Mouse (Mus musculus): Measurements from ENCODE around the gene Dcun1d3. TPM values are rescaled to one million over a fixed set of nuclear protein-coding genes. Genes with fewer than 3 reads are reported as not detected.
A peak's percentile ranks its signal among the peaks of the same experiment; 100 is the strongest.

Dcun1d3 gene
- polyA plus RNA-seq, 1 experiment = 37.9 TPM

- H3K27me3 ChIP-seq (ENCODE audit: control insufficient read depth, insufficient read depth, low read length, poor library complexity, severe bottlenecking) = no peaks in the 10 kb centered on the region
- H3K9me3 ChIP-seq (replicated peaks; ENCODE audit: control insufficient read depth, insufficient read depth, low read length, poor library complexity, severe bottlenecking) = no peaks in the 10 kb centered on the region
- TF ChIP-seq CTCF (IDR thresholded peaks at IDR 0.05; ENCODE audit: low read depth, low read length) (no peak), EP300 (IDR thresholded peaks at IDR 0.05; ENCODE audit: insufficient read depth, low read depth, low read length) (no peak), POLR2A (IDR thresholded peaks at IDR 0.05; ENCODE audit: insufficient read depth, low read length) (no peak)
- H3K27ac ChIP-seq (ENCODE audit: insufficient read depth, low read length) = peak overlapping the region; percentile 88
- peaks cover 1% of the 10 kb centered on the region for H3K4me1 ChIP-seq (ENCODE audit: control insufficient read depth, insufficient read depth, low read length)
- H3K9ac ChIP-seq (ENCODE audit: low read depth, poor library complexity, severe bottlenecking) = no peak overlapping the region
- H3K4me3 ChIP-seq (ENCODE audit: low read depth, low read length) = no peak overlapping the region
- no peaks in the 10 kb centered on the region for H3K36me3 ChIP-seq (ENCODE audit: control insufficient read depth, insufficient read depth, low read length, poor library complexity, severe bottlenecking)
Observed at GRCm38 (mm10) chr7:119898247-119898856, 2.3 kb upstream of the Dcun1d3 start.

- H3K4me1 ChIP-seq (ENCODE audit: control insufficient read depth, insufficient read depth, low read length) = peaks cover 1% of the 10 kb centered on the region
- H3K27me3 ChIP-seq (ENCODE audit: control insufficient read depth, insufficient read depth, low read length, poor library complexity, severe bottlenecking) = no peaks in the 10 kb centered on the region
- no peaks in the 10 kb centered on the region for H3K9me3 ChIP-seq (replicated peaks; ENCODE audit: control insufficient read depth, insufficient read depth, low read length, poor library complexity, severe bottlenecking)
- H3K27ac ChIP-seq (ENCODE audit: insufficient read depth, low read length) = peak overlapping the region; percentile 88
- H3K4me3 ChIP-seq (ENCODE audit: low read depth, low read length) = no peak overlapping the region
- H3K36me3 ChIP-seq (ENCODE audit: control insufficient read depth, insufficient read depth, low read length, poor library complexity, severe bottlenecking) = no peaks in the 10 kb centered on the region
- TF ChIP-seq POLR2A (IDR thresholded peaks at IDR 0.05; ENCODE audit: insufficient read depth, low read length) (no peak), EP300 (IDR thresholded peaks at IDR 0.05; ENCODE audit: insufficient read depth, low read depth, low read length) (0 out of 2 replicates have a peak, but pooled peaks have one; percentile 24), CTCF (IDR thresholded peaks at IDR 0.05; ENCODE audit: low read depth, low read length) (no peak)
- no peak overlapping the region for H3K9ac ChIP-seq (ENCODE audit: low read depth, poor library complexity, severe bottlenecking)
Observed at GRCm38 (mm10) chr7:119897521-119898109, 1.5 kb upstream of the Dcun1d3 start.

GRCm38 (mm10) chr7:119894818-119895544 is 1.1 kb downstream of the Dcun1d3 start:
- Histone ChIP-seq H3K27ac (ENCODE audit: insufficient read depth, low read length) (peak overlapping the region; percentile 37), H3K4me3 (ENCODE audit: low read depth, low read length) (peak overlapping the region; percentile 90), H3K36me3 (ENCODE audit: control insufficient read depth, insufficient read depth, low read length, poor library complexity, severe bottlenecking) (no peaks in the 10 kb centered on the region; the same call in 1 of the 2 replicates), H3K4me1 (ENCODE audit: control insufficient read depth, insufficient read depth, low read length) (peaks cover 2% of the 10 kb centered on the region), H3K9me3 (replicated peaks; ENCODE audit: control insufficient read depth, insufficient read depth, low read length, poor library complexity, severe bottlenecking) (no peaks in the 10 kb centered on the region), H3K9ac (ENCODE audit: low read depth, poor library complexity, severe bottlenecking) (peak overlapping the region; percentile 95), H3K27me3 (ENCODE audit: control insufficient read depth, insufficient read depth, low read length, poor library complexity, severe bottlenecking) (no peaks in the 10 kb centered on the region)
- TF ChIP-seq POLR2A (IDR thresholded peaks at IDR 0.05; ENCODE audit: insufficient read depth, low read length) (no peak), CTCF (IDR thresholded peaks at IDR 0.05; ENCODE audit: low read depth, low read length) (no peak), EP300 (IDR thresholded peaks at IDR 0.05; ENCODE audit: insufficient read depth, low read depth, low read length) (no peak)

- no peak for TF ChIP-seq EP300 (IDR thresholded peaks at IDR 0.05; ENCODE audit: insufficient read depth, low read depth, low read length)
- TF ChIP-seq POLR2A (IDR thresholded peaks at IDR 0.05; ENCODE audit: insufficient read depth, low read length) = no peak
- TF ChIP-seq CTCF (IDR thresholded peaks at IDR 0.05; ENCODE audit: low read depth, low read length) = no peak
- Histone ChIP-seq H3K4me3 (ENCODE audit: low read depth, low read length) (no peak overlapping the region), H3K27me3 (ENCODE audit: control insufficient read depth, insufficient read depth, low read length, poor library complexity, severe bottlenecking) (no peaks in the 10 kb centered on the region), H3K36me3 (ENCODE audit: control insufficient read depth, insufficient read depth, low read length, poor library complexity, severe bottlenecking) (no peaks in the 10 kb centered on the region; the same call in 1 of the 2 replicates), H3K4me1 (ENCODE audit: control insufficient read depth, insufficient read depth, low read length) (peaks cover 1% of the 10 kb centered on the region), H3K27ac (ENCODE audit: insufficient read depth, low read length) (no peak overlapping the region), H3K9me3 (replicated peaks; ENCODE audit: control insufficient read depth, insufficient read depth, low read length, poor library complexity, severe bottlenecking) (no peaks in the 10 kb centered on the region), H3K9ac (ENCODE audit: low read depth, poor library complexity, severe bottlenecking) (no peak overlapping the region)
Observed at GRCm38 (mm10) chr7:119892742-119893141, 3.4 kb downstream of the Dcun1d3 start.

GRCm38 (mm10) chr7:119892198-119892597 is 3.9 kb downstream of the Dcun1d3 start:
- H3K27me3 ChIP-seq (ENCODE audit: control insufficient read depth, insufficient read depth, low read length, poor library complexity, severe bottlenecking) = no peaks in the 10 kb centered on the region
- peaks cover 1% of the 10 kb centered on the region for H3K4me1 ChIP-seq (ENCODE audit: control insufficient read depth, insufficient read depth, low read length)
- H3K36me3 ChIP-seq (ENCODE audit: control insufficient read depth, insufficient read depth, low read length, poor library complexity, severe bottlenecking) = no peaks in the 10 kb centered on the region; the same call in 1 of the 2 replicates
- TF ChIP-seq POLR2A (IDR thresholded peaks at IDR 0.05; ENCODE audit: insufficient read depth, low read length) = no peak
- TF ChIP-seq EP300 (IDR thresholded peaks at IDR 0.05; ENCODE audit: insufficient read depth, low read depth, low read length) = no peak
- TF ChIP-seq CTCF (IDR thresholded peaks at IDR 0.05; ENCODE audit: low read depth, low read length) = no peak
- H3K4me3 ChIP-seq (ENCODE audit: low read depth, low read length) = no peak overlapping the region
- H3K9me3 ChIP-seq (replicated peaks; ENCODE audit: control insufficient read depth, insufficient read depth, low read length, poor library complexity, severe bottlenecking) = no peaks in the 10 kb centered on the region
- H3K9ac ChIP-seq (ENCODE audit: low read depth, poor library complexity, severe bottlenecking) = no peak overlapping the region; the same call in 1 of the 2 replicates
- H3K27ac ChIP-seq (ENCODE audit: insufficient read depth, low read length) = no peak overlapping the region

Measured in ES-Bruce4 (cell line).